Mouse (Mus musculus) embryonic stem cell, embryonic (primary cell): ENCODE data around the gene Fndc9.

Source experiments
- CTCF ChIA-PET, 4 experiments: fragments of 300-600 bp in 2 of 4; fragments of 350-600 bp in 2 of 4; sonication (Branson Sonifier 250); formaldehyde crosslinking; loops; one replicate each; lab custom pipeline; 2022; ENCODE audit warnings: inconsistent platforms in 2 of 4; lab: Charles Lee
- POLR2A ChIA-PET, 4 experiments: fragments of 300-600 bp in 2 of 4; fragments of 350-600 bp in 2 of 4; sonication (Branson Sonifier 250); formaldehyde crosslinking; loops; one replicate each; lab custom pipeline; 2022; ENCODE audit warnings: antibody characterized with exemption in 4 of 4, inconsistent platforms in 1 of 4; lab: Charles Lee

Gene Fndc9

DNA sequence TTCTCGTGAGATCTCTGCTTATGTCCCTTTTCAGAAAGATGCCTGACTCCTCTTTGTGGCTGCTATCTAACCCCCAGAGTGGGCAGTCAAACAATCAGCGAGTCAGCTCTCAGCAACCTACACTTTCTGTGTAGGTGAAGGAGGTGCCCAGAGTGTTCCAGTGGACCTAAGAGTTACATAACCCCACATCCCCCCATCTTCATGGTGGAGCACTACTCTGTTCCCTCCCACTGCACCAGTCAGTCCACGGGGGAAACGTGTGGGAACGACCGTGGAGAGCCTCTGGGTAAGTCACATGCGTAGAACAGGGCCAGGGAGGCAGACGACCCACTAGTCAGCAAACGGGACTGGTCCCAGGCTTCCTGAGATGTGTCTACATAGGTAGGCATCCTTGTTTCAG, 16.0 kb upstream of the Fndc9 start:
- ChIA-PET CTCF (interaction anchor here in 2 of 4 experiments (0.8 to 1.6 kb wide), 2 partner anchors 18 to 39 kb away, joined by 5 to 7 read pairs; no protein-coding TSS in a partner anchor), POLR2A (no interaction called here)

GRCm38 (mm10) chr11:46220211-46220610, 15.1 kb upstream of the Fndc9 start:
- POLR2A ChIA-PET = interaction anchor here in 1 of 4 experiments (1.4 kb wide), 1 partner anchor 10 kb away, joined by 4 read pairs; no protein-coding TSS in a partner anchor
- CTCF ChIA-PET = interaction anchor here in 2 of 4 experiments (0.5 to 0.8 kb wide), 2 partner anchors 17 to 1603 kb away, joined by 3 to 7 read pairs; partner anchors contain the start of gene Ebf1 (in 1 of the 2)

DNA sequence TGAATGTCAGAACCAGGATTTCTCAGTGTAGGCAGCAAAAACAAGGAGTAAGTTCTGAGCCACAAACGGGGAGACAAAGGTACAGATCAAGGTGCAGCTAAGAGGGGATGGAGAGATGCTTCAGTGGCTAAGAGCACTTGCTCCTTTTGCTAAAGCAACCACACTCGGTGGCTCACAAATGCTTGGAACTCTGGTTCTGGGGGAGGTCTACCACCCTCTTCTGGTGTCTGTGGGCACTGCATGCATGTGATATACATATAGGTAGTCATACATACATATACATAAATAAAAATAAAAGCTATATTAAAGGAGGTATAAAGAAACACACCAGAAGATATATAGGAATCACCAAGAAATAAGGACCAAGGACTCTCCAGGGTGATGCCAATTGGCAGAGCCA, 11.8 kb upstream of the Fndc9 start:
- ChIA-PET POLR2A (interaction anchor here in 3 of 4 experiments (0.6 to 1.6 kb wide), 3 partner anchors 10 to 264 kb away, joined by 3 to 4 read pairs (median 4); no protein-coding TSS in a partner anchor), CTCF (interaction anchor here (0.6 to 2.0 kb wide), 25 partner anchors 8 to 297 kb away, joined by 3 to 12 read pairs (median 4); partner anchors contain the start of genes Fndc9 (in 2 of the 4) and Lsm11 (in 2 of the 4))

GRCm38 (mm10) chr11:46225345-46225744, 10.0 kb upstream of the Fndc9 start:
- ChIA-PET POLR2A (no interaction called here), CTCF (interaction anchor here in 1 of 4 experiments (0.6 to 2.0 kb wide), 3 partner anchors 9 to 82 kb away, joined by 3 to 9 read pairs (median 5); partner anchors contain the start of gene Fndc9)

DNA sequence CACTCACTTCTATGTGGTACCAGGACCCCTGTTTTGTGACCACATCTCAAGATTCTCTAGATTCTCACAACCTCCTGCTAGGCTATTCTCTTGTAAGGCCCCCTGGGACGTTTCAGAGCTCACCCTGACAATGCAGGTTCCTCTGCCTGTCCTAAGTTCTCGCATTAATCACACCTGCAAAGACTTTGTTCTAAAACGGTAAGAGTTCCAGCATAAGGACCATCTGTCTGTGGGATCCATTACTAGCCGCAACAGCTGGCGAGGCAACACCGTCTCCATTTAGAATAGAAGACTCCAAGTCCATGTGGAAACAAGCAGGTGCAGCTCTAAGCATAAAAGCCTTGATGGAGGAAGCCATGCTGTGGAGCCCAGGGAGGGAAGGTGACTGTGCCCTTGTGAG, 5.1 kb upstream of the Fndc9 start:
- POLR2A ChIA-PET = interaction anchor here in 1 of 4 experiments (1.3 to 1.6 kb wide), 2 partner anchors 9 to 25 kb away, joined by 3 to 4 read pairs; no protein-coding TSS in a partner anchor
- CTCF ChIA-PET = interaction anchor here in 2 of 4 experiments (1.8 to 2.0 kb wide), 4 partner anchors 22 to 303 kb away, joined by 5 to 10 read pairs (median 5); no protein-coding TSS in a partner anchor

GRCm38 (mm10) chr11:46232803-46233202, 2.5 kb upstream of the Fndc9 start:
- ChIA-PET POLR2A (no interaction called here), CTCF (interaction anchor here in 1 of 4 experiments (1.0 to 1.2 kb wide), 2 partner anchors 9 to 43 kb away, joined by 3 to 4 read pairs; no protein-coding TSS in a partner anchor)

DNA sequence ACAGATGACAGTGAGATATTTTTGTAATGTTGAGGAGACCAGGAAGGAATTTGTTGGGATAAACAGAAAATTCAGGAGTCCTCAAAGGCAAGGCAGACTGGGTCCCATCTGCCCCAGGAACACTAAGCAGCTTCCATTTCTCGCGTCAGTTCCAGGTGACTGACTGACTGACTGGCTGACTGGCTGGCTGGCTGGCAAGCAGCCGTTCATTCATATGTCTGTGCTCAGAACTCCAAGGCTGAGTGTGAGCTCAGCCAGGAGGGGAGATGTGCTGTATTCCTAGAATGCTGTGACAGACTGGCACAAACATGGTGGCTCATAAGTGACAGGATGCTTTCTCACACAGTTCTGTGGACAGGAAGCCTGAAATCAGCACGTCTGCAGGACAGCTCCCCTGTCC, 1.4 kb upstream of the Fndc9 start:
- ChIA-PET POLR2A (interaction anchor here in 1 of 4 experiments (0.7 kb wide), 1 partner anchor 10 kb away, joined by 3 read pairs; no protein-coding TSS in a partner anchor), CTCF (interaction anchor here in 3 of 4 experiments (0.6 to 1.8 kb wide), 6 partner anchors 10 to 307 kb away, joined by 3 to 6 read pairs (median 5); no protein-coding TSS in a partner anchor)

DNA sequence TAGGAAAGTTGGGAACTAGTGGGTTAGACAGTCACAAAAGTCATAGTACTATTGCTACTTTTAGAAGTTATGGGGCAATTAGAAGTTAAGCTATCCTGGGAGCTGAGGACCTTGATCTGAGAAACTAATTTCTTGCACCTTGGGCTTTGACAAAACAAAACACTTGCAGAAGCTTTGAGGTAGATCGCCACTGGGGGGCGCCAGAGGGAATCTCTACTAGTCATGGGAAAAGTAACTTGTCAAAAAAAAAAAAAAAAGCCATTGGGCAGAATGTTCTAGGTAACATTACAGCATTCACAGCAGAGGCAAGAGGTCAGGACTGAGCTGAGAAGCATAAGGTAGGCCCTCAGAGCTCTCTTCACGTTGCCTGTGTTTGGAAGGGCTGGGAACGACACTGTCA, 1.6 kb downstream of the Fndc9 start:
- CTCF ChIA-PET = interaction anchor here (0.5 to 2.3 kb wide), 71 partner anchors 8 to 1982 kb away, joined by 3 to 19 read pairs (median 4); partner anchors contain the start of genes Cyfip2 (in 1 of the 4), Lsm11 (in 1 of the 4) and Thg1l (in 1 of the 4)
- POLR2A ChIA-PET = interaction anchor here (0.6 to 1.1 kb wide), 11 partner anchors 9 to 293 kb away, joined by 3 to 4 read pairs (median 3); no protein-coding TSS in a partner anchor

DNA sequence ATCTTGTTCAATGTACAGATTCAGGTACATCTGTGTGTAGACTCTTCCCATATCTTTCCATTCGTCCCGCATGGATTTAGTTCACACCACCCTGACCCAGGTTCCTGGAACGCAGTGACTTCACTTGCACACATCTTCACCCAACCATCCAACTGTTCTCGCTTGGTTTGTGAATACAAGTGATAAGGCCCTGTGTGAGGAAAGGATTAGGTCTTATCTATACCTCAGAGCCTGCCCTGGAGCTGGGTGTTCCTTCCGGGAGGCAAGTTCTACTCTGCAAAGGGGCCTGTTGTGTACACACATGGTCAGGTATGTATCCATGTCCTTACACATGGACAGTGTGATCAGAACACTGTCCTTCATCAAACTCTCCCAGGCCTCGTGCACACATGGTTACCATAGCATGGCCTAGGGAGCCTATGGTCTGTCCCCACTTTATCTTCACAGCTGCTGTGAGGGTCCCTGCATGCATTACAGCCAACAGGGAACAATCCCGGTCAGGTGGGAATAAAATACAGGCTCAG, 5.9 kb downstream of the Fndc9 start:
- ChIA-PET CTCF (interaction anchor here in 3 of 4 experiments (0.5 to 1.3 kb wide), 3 partner anchors 11 to 18 kb away, joined by 3 read pairs; no protein-coding TSS in a partner anchor), POLR2A (interaction anchor here in 1 of 4 experiments (0.7 kb wide), 1 partner anchor 22 kb away, joined by 3 read pairs; no protein-coding TSS in a partner anchor)

DNA sequence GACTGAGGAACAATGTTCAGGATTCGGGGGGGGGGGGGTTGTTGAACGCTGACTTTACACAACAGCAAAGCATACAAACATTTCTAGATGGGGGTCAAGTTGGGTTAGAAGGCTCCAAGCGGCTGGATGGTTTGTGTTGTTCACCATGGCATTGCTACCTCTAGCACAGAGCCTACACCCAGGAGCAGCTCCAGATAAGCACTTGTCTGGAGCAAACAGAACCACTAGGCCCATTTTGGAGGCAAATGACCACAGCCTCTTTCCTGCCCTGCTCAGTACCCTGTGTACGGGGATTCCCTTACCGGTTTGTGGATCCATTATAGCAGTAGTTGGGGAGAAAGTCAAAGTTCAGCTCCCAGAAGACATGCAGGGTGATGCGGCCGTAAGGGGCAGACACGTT, 6.7 kb downstream of the Fndc9 start:
- ChIA-PET CTCF (interaction anchor here (0.5 to 1.6 kb wide), 5 partner anchors 10 to 189 kb away, joined by 3 to 6 read pairs (median 3); no protein-coding TSS in a partner anchor), POLR2A (interaction anchor here in 3 of 4 experiments (0.6 to 1.2 kb wide), 5 partner anchors 21 to 1137 kb away, joined by 3 to 5 read pairs (median 3); no protein-coding TSS in a partner anchor)

GRCm38 (mm10) chr11:46244731-46245604, 9.6 kb downstream of the Fndc9 start:
- ChIA-PET POLR2A (interaction anchor here in 3 of 4 experiments (0.5 to 1.2 kb wide), 8 partner anchors 8 to 1218 kb away, joined by 3 to 4 read pairs (median 3); no protein-coding TSS in a partner anchor), CTCF (interaction anchor here in 3 of 4 experiments (0.7 to 2.7 kb wide), 5 partner anchors 8 to 21 kb away, joined by 3 to 12 read pairs (median 4); no protein-coding TSS in a partner anchor)

DNA sequence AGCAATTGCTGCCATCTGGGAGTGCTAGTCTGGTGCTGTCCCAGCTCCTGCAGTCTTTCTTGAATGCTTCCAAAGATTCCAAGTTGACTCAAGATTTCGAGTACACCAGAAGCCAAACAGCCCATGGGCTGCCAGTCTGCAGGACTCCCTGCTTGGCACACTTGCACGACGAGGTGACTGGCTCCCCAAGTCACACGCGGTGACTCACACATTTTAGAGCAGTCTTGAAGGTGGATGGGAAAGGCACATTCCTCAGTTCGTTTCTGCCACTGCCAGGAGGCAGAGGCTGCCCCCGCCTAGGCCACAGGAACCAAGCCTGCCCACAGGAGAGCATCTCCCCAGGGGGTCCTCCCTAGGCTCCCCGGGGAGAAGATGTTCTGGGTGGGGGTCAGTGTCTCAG, 10.6 kb downstream of the Fndc9 start:
- CTCF ChIA-PET = interaction anchor here (0.5 to 2.7 kb wide), 10 partner anchors 9 to 319 kb away, joined by 3 to 14 read pairs (median 6); no protein-coding TSS in a partner anchor
- POLR2A ChIA-PET = interaction anchor here in 2 of 4 experiments (0.5 to 1.2 kb wide), 6 partner anchors 9 to 1219 kb away, joined by 3 to 4 read pairs (median 3); no protein-coding TSS in a partner anchor

GRCm38 (mm10) chr11:46246393-46246792, 11.1 kb downstream of the Fndc9 start:
- CTCF ChIA-PET = interaction anchor here (0.5 to 2.7 kb wide), 10 partner anchors 9 to 319 kb away, joined by 3 to 14 read pairs (median 5); no protein-coding TSS in a partner anchor
- POLR2A ChIA-PET = interaction anchor here in 1 of 4 experiments (1.2 kb wide), 1 partner anchor 9 kb away, joined by 3 read pairs; no protein-coding TSS in a partner anchor

DNA sequence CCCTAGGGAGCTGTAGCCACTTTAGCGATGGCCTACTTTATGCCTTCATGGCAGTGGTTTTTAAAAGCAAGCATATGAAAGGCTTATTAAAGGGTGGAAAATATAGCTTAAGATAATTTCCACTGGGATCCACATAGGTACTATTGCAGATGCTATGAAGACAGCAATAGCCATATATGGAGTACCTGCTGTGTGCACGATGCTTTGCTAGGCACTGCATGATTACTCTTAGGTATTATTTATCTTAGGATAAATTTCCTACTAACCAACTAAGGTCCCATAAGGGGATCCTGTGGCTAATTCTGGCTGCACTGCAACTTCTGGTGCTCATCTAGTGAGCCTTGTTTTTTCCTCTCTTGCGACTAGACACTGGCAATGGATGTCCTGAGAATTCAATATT, 13.0 kb downstream of the Fndc9 start:
- ChIA-PET CTCF (interaction anchor here in 2 of 4 experiments (1.2 to 2.1 kb wide), 2 partner anchors 10 to 36 kb away, joined by 7 to 8 read pairs; no protein-coding TSS in a partner anchor), POLR2A (interaction anchor here in 2 of 4 experiments (0.9 to 1.2 kb wide), 2 partner anchors 9 to 193 kb away, joined by 3 read pairs; partner anchors contain the start of gene Adam19 (in 1 of the 2))

- ChIA-PET CTCF (interaction anchor here (0.5 to 2.1 kb wide), 33 partner anchors 9 to 325 kb away, joined by 3 to 18 read pairs (median 4); partner anchors contain the start of genes Fndc9 (in 1 of the 4), Lsm11 (in 1 of the 4) and Thg1l (in 1 of the 4)), POLR2A (interaction anchor here in 3 of 4 experiments (0.8 to 1.2 kb wide), 3 partner anchors 12 to 23 kb away, joined by 3 to 4 read pairs (median 3); no protein-coding TSS in a partner anchor)
Observed at GRCm38 (mm10) chr11:46251994-46252393, 16.7 kb downstream of the Fndc9 start.

- ChIA-PET CTCF (interaction anchor here (0.6 to 2.4 kb wide), 10 partner anchors 9 to 401 kb away, joined by 3 to 10 read pairs (median 6); no protein-coding TSS in a partner anchor), POLR2A (interaction anchor here in 3 of 4 experiments (0.5 to 2.0 kb wide), 20 partner anchors 8 to 1231 kb away, joined by 3 to 10 read pairs (median 3); no protein-coding TSS in a partner anchor)
Observed at GRCm38 (mm10) chr11:46255291-46255690, 20.0 kb downstream of the Fndc9 start.

GRCm38 (mm10) chr11:46258207-46258606, 22.9 kb downstream of the Fndc9 start:
- ChIA-PET POLR2A (interaction anchor here in 3 of 4 experiments (0.5 to 1.2 kb wide), 5 partner anchors 11 to 535 kb away, joined by 3 read pairs; no protein-coding TSS in a partner anchor), CTCF (interaction anchor here (0.6 to 3.0 kb wide), 61 partner anchors 9 to 1193 kb away, joined by 3 to 26 read pairs (median 4); partner anchors contain the start of genes Fndc9 (in 1 of the 4), Lsm11 (in 1 of the 4) and Thg1l (in 1 of the 4))
